Mouse (Mus musculus) central nervous system, embryonic 11.5 days (tissue): Measurements from ENCODE around the gene Gm21677. TPM values are rescaled to one million over a fixed set of nuclear protein-coding genes. Genes with fewer than 3 reads are reported as not detected.

Experiments
- polyA plus RNA-seq: library from polyadenylated mRNA; depleted of rRNA; stranded (reverse); fragments of >200 nt; gene quantifications from 2 replicates; pipeline ENCODE4 v1.2.3, GENCODE M21; 2012; rRNA removed

The Gm21677 gene
- not detected in 2 replicates for polyA plus RNA-seq

GRCm38 (mm10) chrY:3306349-3306748, at the start of gene Gm21677:
TSS of gene Gm21677 (minus strand) at chrY:3306449.

GRCm38 (mm10) chrY:3345229-3345628, 39.0 kb upstream of the Gm21677 start, which contains the start of gene Gm21693:
TSS of gene Gm21693 (minus strand) at chrY:3345329.

Other genes starting within 250 kb of the Gm21677 start
- not detected in 2 replicates for gene Gm21693, start 38.9 kb upstream of the Gm21677 start, polyA plus RNA-seq
- not detected in 2 replicates for gene Gm21704, start 103.7 kb upstream of the Gm21677 start, polyA plus RNA-seq
- 0.02 TPM in 1 of 2 replicates, not detected in the other for gene Gm21708, start 103.7 kb upstream of the Gm21677 start, polyA plus RNA-seq